Mouse (Mus musculus) naive thymus-derived CD4-positive, alpha-beta T cell, adult 2 months (primary cell): ENCODE measurements at regions not wholly inside any gene's neighbourhood (a gene's known extent, or its start where the extent isn't known, plus 50 kb on each side); places are given as distances from the start of the nearest gene placed in this dataset.
"Not testable (repeated sequence)": the region's sequence is repeated elsewhere in the genome, so short reads cannot be mapped to it uniquely, and the experiment has no call there.

Source experiments
- DNase-seq: peaks from one replicate; pipeline ENCODE4 v3.0.0-alpha.2; 2011; ENCODE audit warnings: low read depth

- DNase-seq: no peak
Measured at GRCm38 (mm10) chr16:86361099-86361498, 459.5 kb upstream of the Adamts5 start.

GRCm38 (mm10) chr16:86355036-86355435 is 453.4 kb upstream of the Adamts5 start:
- DNase-seq: no peak

GRCm38 (mm10) chr16:86347753-86348152 is 446.1 kb upstream of the Adamts5 start:
- DNase-seq: no peak

GRCm38 (mm10) chr16:86346916-86347315 is 445.3 kb upstream of the Adamts5 start:
- DNase-seq: no peak

GRCm38 (mm10) chr16:86340311-86340710 is 438.7 kb upstream of the Adamts5 start:
- DNase-seq: no peak

GRCm38 (mm10) chr16:86325406-86325805 is 423.8 kb upstream of the Adamts5 start:
- DNase-seq: no peak

- DNase-seq: no peak
Measured at GRCm38 (mm10) chr16:86318898-86319297, 417.3 kb upstream of the Adamts5 start.

GRCm38 (mm10) chr16:86309696-86310095 is 408.1 kb upstream of the Adamts5 start:
- no peak for DNase-seq

DNA sequence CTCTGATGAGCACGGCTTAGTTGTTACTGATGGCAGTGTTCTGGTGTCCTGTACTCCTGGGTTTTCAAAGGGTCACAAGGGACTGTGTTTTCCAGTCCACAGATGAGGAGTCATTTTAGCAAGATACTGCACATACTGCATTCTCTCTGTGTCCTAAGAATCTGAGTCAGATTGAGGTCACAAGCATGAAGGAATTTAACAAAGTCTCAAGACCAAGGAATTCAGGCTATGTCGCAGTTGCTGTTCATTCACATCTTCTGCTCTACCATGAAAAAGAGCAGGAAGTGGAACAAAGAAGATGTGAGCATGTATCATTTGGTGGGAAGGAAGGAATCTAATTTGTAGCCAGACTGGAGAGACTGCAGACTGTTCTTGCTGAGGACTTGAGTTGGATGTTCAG is 402.2 kb upstream of the Adamts5 start:
- DNase-seq: no peak

DNA sequence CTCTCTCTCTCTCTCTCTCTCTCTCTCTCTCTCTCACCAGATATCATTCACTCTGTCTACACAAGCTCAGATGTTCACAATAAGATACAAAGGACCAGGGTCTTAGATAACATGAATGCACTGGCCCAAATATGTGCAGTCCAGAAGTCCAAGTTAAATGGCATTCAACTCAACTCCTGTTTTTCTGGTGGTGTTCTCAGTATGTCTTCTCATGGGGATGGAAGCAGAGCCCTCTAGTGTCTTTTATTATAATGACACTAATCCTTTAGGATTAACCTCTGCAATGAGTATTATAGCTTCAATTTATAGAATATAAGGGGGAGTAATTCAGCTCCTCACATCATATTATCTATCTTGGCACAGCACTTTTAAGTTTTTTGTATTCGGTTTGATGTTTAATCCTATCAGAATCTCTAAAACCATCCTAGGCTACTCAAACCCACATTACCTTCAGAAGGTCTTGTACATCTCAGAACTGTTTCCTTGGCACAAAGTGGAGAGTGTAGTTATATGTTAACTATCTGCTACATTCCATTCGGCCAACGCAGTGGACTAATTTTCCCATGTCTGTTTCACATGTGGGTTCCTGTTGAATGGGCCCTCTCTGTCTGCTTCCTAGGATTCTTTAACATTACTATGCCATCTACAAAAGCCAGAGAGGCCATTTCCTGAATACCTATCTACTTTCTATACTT is 401.0 kb upstream of the Adamts5 start:
- no peak for DNase-seq

GRCm38 (mm10) chr16:86294436-86294835 is 392.8 kb upstream of the Adamts5 start:
- DNase-seq: no peak

DNA sequence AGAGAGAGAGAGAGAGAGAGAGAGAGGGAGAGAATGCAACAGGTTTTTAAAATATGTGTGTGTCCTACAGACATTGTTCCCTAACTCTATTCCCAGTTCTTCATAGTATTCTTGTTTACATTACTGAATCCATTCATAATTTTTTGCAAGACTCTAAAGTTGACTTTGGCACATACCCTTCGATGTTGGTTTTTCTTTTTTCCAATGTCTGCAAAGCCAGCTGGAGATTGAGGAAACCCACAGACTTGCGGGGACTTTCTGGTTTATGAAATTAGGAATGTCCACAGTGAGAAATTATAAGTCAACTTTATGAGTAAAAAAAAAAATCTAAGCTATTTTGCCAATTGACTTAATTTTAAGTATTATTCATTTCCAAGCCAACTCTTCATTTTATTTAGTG is 379.7 kb upstream of the Adamts5 start:
- no peak for DNase-seq

DNA sequence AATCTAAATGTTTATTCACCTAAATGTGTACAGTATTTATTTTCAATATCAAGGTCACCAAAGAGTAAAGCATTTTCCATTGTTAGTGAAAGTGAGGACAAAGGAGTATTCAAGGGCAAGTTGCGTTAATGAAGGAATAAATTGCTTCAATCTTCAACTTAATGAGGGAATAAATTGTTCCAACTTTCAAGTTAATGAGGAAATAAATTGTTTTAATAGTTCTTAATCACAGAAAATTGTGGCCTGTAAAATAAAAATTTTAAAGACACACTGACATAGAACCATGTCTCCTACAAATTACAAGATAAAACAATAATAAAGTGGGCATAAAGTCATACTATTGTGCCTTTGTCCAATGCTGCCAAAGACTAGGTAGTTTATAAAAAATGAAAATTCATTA is 375.4 kb upstream of the Adamts5 start:
- no peak for DNase-seq

DNA sequence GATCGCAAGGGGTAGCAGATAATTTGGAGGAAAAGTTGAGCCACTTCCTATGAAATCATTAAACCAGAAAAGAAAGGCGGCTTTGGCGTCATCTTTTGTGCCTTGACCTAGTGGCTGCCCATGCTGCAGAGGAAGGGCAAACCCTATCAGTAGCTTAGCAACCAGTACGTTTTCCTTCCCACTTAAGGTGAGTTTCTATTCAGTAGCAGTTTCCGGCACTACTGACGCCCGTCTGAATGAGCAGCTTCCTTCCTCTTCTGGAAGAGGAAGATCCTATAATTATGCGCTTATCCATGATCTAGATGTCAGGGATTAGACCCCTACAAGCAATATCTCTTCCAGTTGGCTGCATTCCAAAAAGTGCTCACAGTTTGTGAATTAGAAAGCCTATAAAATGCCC is 360.0 kb upstream of the Adamts5 start:
- DNase-seq: no peak

GRCm38 (mm10) chr16:86252630-86253029 is 351.0 kb upstream of the Adamts5 start:
- no peak for DNase-seq

DNA sequence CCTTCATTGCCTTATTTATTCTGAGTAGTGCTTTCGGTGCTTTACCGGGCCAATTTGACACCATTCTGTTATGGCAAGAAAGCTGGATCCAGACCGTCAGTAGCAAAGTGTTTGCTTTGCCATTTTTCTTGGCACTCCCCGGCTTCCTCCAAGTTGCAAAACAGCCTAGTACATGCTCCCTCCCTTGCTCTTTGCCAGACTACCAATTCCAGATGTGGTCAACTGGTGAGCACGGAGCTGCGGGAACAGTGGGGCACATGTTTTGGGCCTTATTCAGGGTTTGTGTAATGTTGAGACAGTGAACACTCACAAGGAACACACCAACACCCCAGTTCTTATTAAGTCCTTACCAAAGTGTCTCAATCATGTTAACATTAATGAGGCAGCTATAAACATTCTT is 348.4 kb upstream of the Adamts5 start:
- no peak for DNase-seq

DNA sequence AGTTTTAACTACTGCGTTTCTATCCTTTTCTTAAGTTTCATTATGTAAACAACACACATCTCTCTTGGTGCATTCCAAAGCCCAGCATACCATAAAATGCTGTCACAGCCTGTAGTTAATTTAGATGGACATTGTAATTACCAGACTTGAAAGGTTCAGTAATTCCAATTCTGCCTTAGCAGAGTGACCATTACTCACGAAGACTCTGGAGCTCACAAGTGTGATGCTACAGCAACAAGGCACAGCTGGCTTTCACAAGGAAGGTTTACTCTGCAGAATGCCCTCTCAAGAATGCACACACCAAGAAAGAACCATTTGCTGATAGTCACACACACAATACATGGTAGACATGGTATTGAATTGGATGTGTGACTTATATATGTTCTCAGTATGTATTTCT is 342.6 kb upstream of the Adamts5 start:
- DNase-seq: no peak

DNA sequence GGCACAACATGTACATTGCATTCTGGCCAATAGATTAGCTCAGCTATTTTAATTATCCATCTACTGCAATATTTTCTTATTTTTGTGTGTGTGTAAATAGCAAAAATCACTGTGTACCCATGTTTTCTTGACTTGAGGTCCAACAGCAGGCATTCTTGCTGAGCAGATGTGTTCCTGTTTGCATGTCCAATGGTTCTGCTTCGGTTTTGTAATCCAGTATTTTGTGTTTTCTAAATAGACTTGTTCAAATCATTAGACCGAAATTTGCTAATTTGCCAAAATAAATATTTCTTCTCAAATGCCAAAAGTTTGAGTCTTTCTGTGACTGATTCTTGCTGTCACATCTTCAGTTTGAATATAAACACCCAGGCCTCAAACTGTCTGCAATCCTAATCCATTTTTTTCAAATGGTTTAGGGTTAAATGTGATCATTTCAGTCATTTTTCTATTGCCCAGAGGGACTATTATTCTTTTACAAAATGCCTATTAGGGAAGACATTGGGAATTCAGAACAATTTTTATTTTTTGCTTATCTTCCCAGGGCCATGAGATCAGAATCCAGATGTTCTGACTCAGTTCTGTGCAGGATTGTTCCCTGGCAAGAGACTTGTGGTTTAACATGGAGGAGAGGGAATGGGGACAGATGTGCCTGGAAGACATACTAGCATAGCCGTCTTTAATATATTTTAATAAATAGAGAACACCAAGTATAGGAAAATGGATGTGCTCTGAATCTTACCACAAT is 341.3 kb upstream of the Adamts5 start:
- no peak for DNase-seq

- DNase-seq: no peak
Measured at GRCm38 (mm10) chr16:86222997-86223396, 321.4 kb upstream of the Adamts5 start.

DNA sequence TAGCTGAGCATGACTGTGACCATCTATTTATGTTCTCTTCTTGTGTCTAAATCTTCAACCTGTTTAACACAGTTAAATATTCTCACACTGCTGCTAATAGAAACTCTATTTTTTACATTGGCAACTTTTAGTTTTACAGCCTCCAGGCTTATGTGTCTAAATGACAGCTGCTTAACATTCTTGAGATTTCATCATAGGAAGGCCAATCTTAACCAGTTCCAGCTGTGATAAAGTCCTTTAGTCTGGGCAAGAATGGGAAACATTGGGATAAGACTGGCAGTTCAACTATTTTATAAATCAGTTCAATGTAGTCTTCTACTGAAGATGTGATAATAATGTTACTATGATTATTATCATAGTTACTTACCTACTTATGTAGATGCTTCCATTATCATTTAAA is 308.9 kb upstream of the Adamts5 start:
- no peak for DNase-seq

GRCm38 (mm10) chr16:86209319-86209718 is 307.7 kb upstream of the Adamts5 start:
- DNase-seq: no peak

GRCm38 (mm10) chr16:86189874-86190273 is 288.2 kb upstream of the Adamts5 start:
- no peak for DNase-seq

GRCm38 (mm10) chr16:86188966-86189365 is 287.3 kb upstream of the Adamts5 start:
- no peak for DNase-seq

DNA sequence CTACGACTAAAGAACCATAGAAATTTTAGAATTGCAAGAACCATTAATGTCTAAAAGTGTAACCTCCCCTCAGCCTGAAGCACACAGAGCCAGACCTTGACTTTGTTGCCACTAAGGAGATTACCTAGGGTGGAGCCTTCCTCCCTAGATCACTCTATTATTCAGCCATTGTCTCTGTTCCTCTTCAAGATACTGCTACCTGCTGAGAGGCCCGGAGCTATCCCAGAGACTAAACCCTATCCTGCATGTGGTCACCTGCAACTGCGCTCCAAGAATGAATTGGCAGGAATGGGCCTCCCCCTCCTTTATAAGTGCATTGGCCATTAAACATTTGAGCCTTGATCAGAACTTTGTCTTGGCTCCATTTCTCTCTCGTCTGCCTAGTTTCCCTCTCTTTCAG is 286.0 kb upstream of the Adamts5 start:
- DNase-seq: not testable (repeated sequence)
